Mouse (Mus musculus): ENCODE results near the gene Grap2. TPM values are rescaled to one million over a fixed set of nuclear protein-coding genes. Genes with fewer than 3 reads are reported as not detected.

The Grap2 gene
- total and polyA plus RNA-seq, 3 experiments, result 2.8 to 21.1 (median 4.6) TPM

GRCm38 (mm10) chr15:80614500-80615289 lies 42.3 kb downstream of the Grap2 start:
- H3K27me3 ChIP-seq (ENCODE audit: insufficient read depth, low read length), result peaks cover 38% of the 10 kb centered on the region
- H3K36me3 ChIP-seq (replicated peaks), result no peaks in the 10 kb centered on the region
- TF ChIP-seq CTCF (IDR thresholded peaks at IDR 0.05; ENCODE audit: low read depth, low read length) (no peak), GATA1 (IDR thresholded peaks at IDR 0.05; ENCODE audit: borderline replicate concordance, low read length) (no peak), TAL1 (conservative IDR thresholded peaks at IDR 0.05; ENCODE audit: low read depth, low read length) (no peak), GATA2 (IDR thresholded peaks at IDR 0.05; ENCODE audit: borderline replicate concordance, low read depth, low read length) (no peak), POLR2AphosphoS5 (IDR thresholded peaks at IDR 0.05; ENCODE audit: insufficient replicate concordance, low read depth, low read length) (no peak)
- DNase-seq (ENCODE audit: low spot score) (no peak), ATAC-seq (ENCODE audit: extremely low read depth, insufficient number of reproducible peaks, low FRiP score, poor library complexity, severe bottlenecking) (no peak)
- H3K4me3 ChIP-seq (ENCODE audit: low read depth, low read length), result no peak overlapping the region
- peaks cover 10% of the 10 kb centered on the region; the same call in 1 of the 2 replicates for H3K4me1 ChIP-seq (ENCODE audit: insufficient read depth, low read depth, low read length)
- H3K9me3 ChIP-seq (replicated peaks), result no peaks in the 10 kb centered on the region

GRCm38 (mm10) chr15:80615290-80615570 lies 42.8 kb downstream of the Grap2 start:
- no peak for TF ChIP-seq GATA2 (IDR thresholded peaks at IDR 0.05; ENCODE audit: borderline replicate concordance, low read depth, low read length)
- TF ChIP-seq CTCF (IDR thresholded peaks at IDR 0.05; ENCODE audit: low read depth, low read length), result no peak
- no peak for TF ChIP-seq TAL1 (conservative IDR thresholded peaks at IDR 0.05; ENCODE audit: low read depth, low read length)
- no peak for TF ChIP-seq GATA1 (IDR thresholded peaks at IDR 0.05; ENCODE audit: borderline replicate concordance, low read length)
- TF ChIP-seq POLR2AphosphoS5 (IDR thresholded peaks at IDR 0.05; ENCODE audit: insufficient replicate concordance, low read depth, low read length), result no peak
- no peaks in the 10 kb centered on the region for H3K36me3 ChIP-seq (replicated peaks)
- no peak overlapping the region for H3K4me3 ChIP-seq (ENCODE audit: low read depth, low read length)
- H3K4me1 ChIP-seq (ENCODE audit: insufficient read depth, low read depth, low read length), result peaks cover 15% of the 10 kb centered on the region
- H3K9me3 ChIP-seq (replicated peaks), result no peaks in the 10 kb centered on the region
- ATAC-seq (ENCODE audit: extremely low read depth, insufficient number of reproducible peaks, low FRiP score, poor library complexity, severe bottlenecking) (no peak), DNase-seq (ENCODE audit: low spot score) (no peak)
- H3K27me3 ChIP-seq (ENCODE audit: insufficient read depth, low read length), result peaks cover 36% of the 10 kb centered on the region

GRCm38 (mm10) chr15:80615636-80616383 lies 43.4 kb downstream of the Grap2 start:
- DNase-seq (ENCODE audit: low spot score) (no peak), ATAC-seq (ENCODE audit: extremely low read depth, insufficient number of reproducible peaks, low FRiP score, poor library complexity, severe bottlenecking) (no peak)
- Histone ChIP-seq H3K4me3 (ENCODE audit: low read depth, low read length) (no peak overlapping the region), H3K4me1 (ENCODE audit: insufficient read depth, low read depth, low read length) (peaks cover 19% of the 10 kb centered on the region), H3K9me3 (replicated peaks) (no peaks in the 10 kb centered on the region), H3K27me3 (ENCODE audit: insufficient read depth, low read length) (peaks cover 38% of the 10 kb centered on the region), H3K36me3 (replicated peaks) (no peaks in the 10 kb centered on the region)
- TF ChIP-seq GATA1 (IDR thresholded peaks at IDR 0.05; ENCODE audit: borderline replicate concordance, low read length) (no peak), TAL1 (conservative IDR thresholded peaks at IDR 0.05; ENCODE audit: low read depth, low read length) (no peak), CTCF (IDR thresholded peaks at IDR 0.05; ENCODE audit: low read depth, low read length) (no peak), GATA2 (IDR thresholded peaks at IDR 0.05; ENCODE audit: borderline replicate concordance, low read depth, low read length) (no peak), POLR2AphosphoS5 (IDR thresholded peaks at IDR 0.05; ENCODE audit: insufficient replicate concordance, low read depth, low read length) (no peak)

GRCm38 (mm10) chr15:80617839-80618238 lies 45.4 kb downstream of the Grap2 start:
- ATAC-seq (ENCODE audit: extremely low read depth, insufficient number of reproducible peaks, low FRiP score, poor library complexity, severe bottlenecking) (no peak), DNase-seq (ENCODE audit: low spot score) (no peak)
- H3K4me1 ChIP-seq (ENCODE audit: insufficient read depth, low read depth, low read length), result peaks cover 39% of the 10 kb centered on the region
- TF ChIP-seq GATA1 (IDR thresholded peaks at IDR 0.05; ENCODE audit: borderline replicate concordance, low read length) (no peak), GATA2 (IDR thresholded peaks at IDR 0.05; ENCODE audit: borderline replicate concordance, low read depth, low read length) (no peak), POLR2AphosphoS5 (IDR thresholded peaks at IDR 0.05; ENCODE audit: insufficient replicate concordance, low read depth, low read length) (no peak), CTCF (IDR thresholded peaks at IDR 0.05; ENCODE audit: low read depth, low read length) (no peak), TAL1 (conservative IDR thresholded peaks at IDR 0.05; ENCODE audit: low read depth, low read length) (no peak)
- H3K4me3 ChIP-seq (ENCODE audit: low read depth, low read length), result no peak overlapping the region
- H3K36me3 ChIP-seq (replicated peaks), result no peaks in the 10 kb centered on the region
- peaks cover 38% of the 10 kb centered on the region for H3K27me3 ChIP-seq (ENCODE audit: insufficient read depth, low read length)
- no peaks in the 10 kb centered on the region for H3K9me3 ChIP-seq (replicated peaks)

GRCm38 (mm10) chr15:80619166-80619565 lies 46.8 kb downstream of the Grap2 start:
- no peak overlapping the region for H3K4me3 ChIP-seq (ENCODE audit: low read depth, low read length)
- H3K9me3 ChIP-seq (replicated peaks), result no peaks in the 10 kb centered on the region
- ATAC-seq (ENCODE audit: extremely low read depth, insufficient number of reproducible peaks, low FRiP score, poor library complexity, severe bottlenecking) (no peak), DNase-seq (ENCODE audit: low spot score) (no peak)
- H3K36me3 ChIP-seq (replicated peaks), result no peaks in the 10 kb centered on the region
- TF ChIP-seq TAL1 (conservative IDR thresholded peaks at IDR 0.05; ENCODE audit: low read depth, low read length), result no peak
- no peak for TF ChIP-seq GATA1 (IDR thresholded peaks at IDR 0.05; ENCODE audit: borderline replicate concordance, low read length)
- no peak for TF ChIP-seq GATA2 (IDR thresholded peaks at IDR 0.05; ENCODE audit: borderline replicate concordance, low read depth, low read length)
- TF ChIP-seq POLR2AphosphoS5 (IDR thresholded peaks at IDR 0.05; ENCODE audit: insufficient replicate concordance, low read depth, low read length), result no peak
- no peak for TF ChIP-seq CTCF (IDR thresholded peaks at IDR 0.05; ENCODE audit: low read depth, low read length)
- peaks cover 52% of the 10 kb centered on the region for H3K4me1 ChIP-seq (ENCODE audit: insufficient read depth, low read depth, low read length)
- H3K27me3 ChIP-seq (ENCODE audit: insufficient read depth, low read length), result peaks cover 33% of the 10 kb centered on the region

- Histone ChIP-seq H3K9me3 (replicated peaks) (no peaks in the 10 kb centered on the region), H3K4me3 (ENCODE audit: low read depth, low read length) (no peak overlapping the region), H3K36me3 (replicated peaks) (no peaks in the 10 kb centered on the region), H3K27me3 (ENCODE audit: insufficient read depth, low read length) (peaks cover 27% of the 10 kb centered on the region), H3K4me1 (ENCODE audit: insufficient read depth, low read depth, low read length) (peaks cover 58% of the 10 kb centered on the region)
- DNase-seq (ENCODE audit: low spot score), result peak; percentile 36
- ATAC-seq (ENCODE audit: extremely low read depth, insufficient number of reproducible peaks, low FRiP score, poor library complexity, severe bottlenecking), result no peak
- TF ChIP-seq GATA1 (IDR thresholded peaks at IDR 0.05; ENCODE audit: borderline replicate concordance, low read length) (no peak), TAL1 (conservative IDR thresholded peaks at IDR 0.05; ENCODE audit: low read depth, low read length) (no peak), GATA2 (IDR thresholded peaks at IDR 0.05; ENCODE audit: borderline replicate concordance, low read depth, low read length) (no peak)
Measured at GRCm38 (mm10) chr15:80619786-80620185, 47.4 kb downstream of the Grap2 start.

All from G1E (cell line).